Mouse (Mus musculus) heart, embryonic 13.5 days (tissue): ENCODE measurements around the gene Ano6. TPM values are rescaled to one million over a fixed set of nuclear protein-coding genes. Genes with fewer than 3 reads are reported as not detected.

Source experiments
- ATAC-seq: fragments of 200-750 bp; cut with Nextera tagmentation; 2 replicates; pipeline ENCODE4 v1.8.0; 2017; ENCODE audit warnings: moderate TSS enrichment; ENCODE audit not compliant: insufficient number of reproducible peaks, low FRiP score, low TSS enrichment; ENCODE audit errors: extremely low read depth
- H3K27ac ChIP-seq: fragments of 300-500 bp; sonication (generic); replicated peaks from 2 replicates; pipeline ENCODE4 v1.5.1; 2015; ENCODE audit warnings: moderate library complexity, mild to moderate bottlenecking, inconsistent platforms
- H3K27me3 ChIP-seq: fragments of 300-500 bp; sonication (generic); replicated peaks from 2 replicates; pipeline ENCODE4 v1.6.1; 2015; ENCODE audit warnings: mild to moderate bottlenecking, inconsistent platforms
- H3K36me3 ChIP-seq: fragments of 300-500 bp; sonication (generic); 2 replicates; pipeline ENCODE4 v1.6.1; 2015; ENCODE audit warnings: mild to moderate bottlenecking, inconsistent platforms
- H3K4me1 ChIP-seq: fragments of 300-500 bp; sonication (generic); 2 replicates; pipeline ENCODE4 v1.6.1; 2015; ENCODE audit warnings: inconsistent platforms
- H3K4me2 ChIP-seq: fragments of 300-500 bp; sonication (generic); 2 replicates; pipeline ENCODE4 v1.6.1; 2015; ENCODE audit warnings: inconsistent platforms, mild to moderate bottlenecking, moderate library complexity
- H3K4me3 ChIP-seq: fragments of 300-500 bp; sonication (generic); 2 replicates; pipeline ENCODE4 v1.5.1; 2015; ENCODE audit warnings: moderate library complexity, mild to moderate bottlenecking, inconsistent platforms
- H3K9ac ChIP-seq: fragments of 300-500 bp; sonication (generic); 2 replicates; pipeline ENCODE4 v1.6.1; 2015; ENCODE audit warnings: inconsistent platforms, mild to moderate bottlenecking, moderate library complexity
- H3K9me3 ChIP-seq: fragments of 300-500 bp; sonication (generic); 2 replicates; pipeline ENCODE4 v1.6.1; 2016; ENCODE audit warnings: inconsistent platforms
- WGBS: fragments of 180-500 bp; shearing (Covaris S2); methylation state at CpG from one replicate; pipeline ENCODE4 v1.1.7; 2015; ENCODE audit warnings: mixed read lengths; 5-methylcytosine and 5-hydroxymethylcytosine counted together
- polyA plus RNA-seq: library from polyadenylated mRNA; unstranded; fragments of >200 nt; fragmentation: Nextera tagmentation; extraction: Ambion mirVana; gene quantifications from 2 replicates; pipeline ENCODE4 v1.2.1, GENCODE M21; 2015

Gene Ano6
- polyA plus RNA-seq, 1 experiment from 2014 or later: 31.0 TPM

DNA sequence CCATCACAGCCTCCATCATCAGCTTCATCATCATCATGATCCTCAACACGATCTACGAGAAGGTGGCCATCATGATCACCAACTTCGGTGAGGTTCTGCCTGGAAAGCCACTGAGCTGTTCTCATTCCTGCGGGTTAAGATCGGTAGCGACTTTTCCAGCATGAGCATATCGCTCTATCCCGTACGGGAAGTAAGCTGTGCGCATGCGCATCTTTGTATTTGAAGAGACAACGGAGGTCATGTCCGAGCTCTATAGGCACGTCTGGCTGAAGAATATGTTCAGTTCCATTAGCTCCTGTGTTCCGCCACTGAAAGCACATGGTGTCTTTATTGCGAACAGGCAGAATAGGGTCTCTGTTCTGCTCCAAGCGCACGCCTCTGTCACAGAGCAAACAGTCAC is 157.8 kb downstream of the Ano6 start:
- Histone ChIP-seq H3K9me3 (no peaks in the 10 kb centered on the region), H3K27me3 (no peaks in the 10 kb centered on the region), H3K9ac (no peak overlapping the region), H3K4me1 (peaks cover 24% of the 10 kb centered on the region), H3K36me3 (peaks cover 65% of the 10 kb centered on the region), H3K4me3 (no peak overlapping the region), H3K27ac (no peak overlapping the region), H3K4me2 (no peak overlapping the region)
- WGBS: 94% methylated on average over 18 of the region's 18 CpGs
- ATAC-seq: no peak

DNA sequence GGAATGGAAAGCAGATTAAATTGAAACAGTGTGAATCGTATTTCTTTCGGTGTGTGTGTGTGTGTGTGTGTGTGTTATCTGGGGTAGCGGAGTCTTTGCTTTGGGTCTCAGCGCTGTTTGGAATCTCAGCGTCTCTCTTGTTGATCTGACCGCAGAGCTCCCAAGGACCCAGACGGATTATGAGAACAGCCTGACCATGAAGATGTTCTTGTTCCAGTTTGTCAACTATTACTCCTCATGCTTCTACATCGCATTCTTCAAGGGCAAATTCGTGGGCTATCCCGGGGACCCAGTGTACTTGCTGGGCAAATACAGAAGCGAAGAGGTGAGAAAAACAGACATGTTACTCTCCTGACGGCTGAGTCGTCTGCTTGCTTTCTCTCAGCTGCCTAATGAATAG is 158.7 kb downstream of the Ano6 start:
- Histone ChIP-seq H3K4me2 (no peak overlapping the region), H3K9ac (no peak overlapping the region), H3K36me3 (peaks cover 65% of the 10 kb centered on the region), H3K9me3 (no peaks in the 10 kb centered on the region), H3K4me3 (no peak overlapping the region), H3K4me1 (peaks cover 31% of the 10 kb centered on the region), H3K27me3 (no peaks in the 10 kb centered on the region), H3K27ac (no peak overlapping the region)
- 78% methylated on average over 13 of the region's 13 CpGs for WGBS
- ATAC-seq: no peak

DNA sequence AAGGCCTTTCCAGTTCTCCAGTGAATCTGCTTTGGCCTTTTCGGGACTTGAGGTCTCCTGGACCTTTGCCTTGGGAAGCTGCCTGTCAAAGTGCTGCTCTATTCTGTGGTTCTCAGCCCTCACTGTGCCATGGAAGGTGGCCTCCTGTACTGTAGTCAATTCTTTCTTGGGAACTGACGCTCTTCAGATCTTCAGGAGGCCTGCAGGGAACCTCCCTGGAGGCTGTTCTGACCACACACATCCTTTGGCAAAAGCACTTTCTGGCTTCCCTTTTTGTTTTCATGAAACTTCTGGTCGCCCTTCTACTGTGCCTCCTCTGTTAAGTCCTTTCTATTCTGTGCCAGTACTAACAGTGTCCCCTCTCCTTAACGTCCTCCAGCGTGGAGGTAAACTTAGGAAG is 160.9 kb downstream of the Ano6 start:
- H3K27me3 ChIP-seq: no peaks in the 10 kb centered on the region
- ATAC-seq: no peak
- peak overlapping the region; percentile 74 for H3K27ac ChIP-seq
- 0 out of 2 replicates have a peak overlapping the region, but pooled peaks have one; percentile 4 for H3K4me2 ChIP-seq
- 45% methylated on average over 5 of the region's 5 CpGs for WGBS
- H3K4me1 ChIP-seq: peaks cover 35% of the 10 kb centered on the region
- H3K4me3 ChIP-seq: no peak overlapping the region
- H3K9ac ChIP-seq: peak overlapping the region; percentile 3; the same call in 1 of the 2 replicates
- H3K9me3 ChIP-seq: no peaks in the 10 kb centered on the region
- H3K36me3 ChIP-seq: peaks cover 76% of the 10 kb centered on the region

DNA sequence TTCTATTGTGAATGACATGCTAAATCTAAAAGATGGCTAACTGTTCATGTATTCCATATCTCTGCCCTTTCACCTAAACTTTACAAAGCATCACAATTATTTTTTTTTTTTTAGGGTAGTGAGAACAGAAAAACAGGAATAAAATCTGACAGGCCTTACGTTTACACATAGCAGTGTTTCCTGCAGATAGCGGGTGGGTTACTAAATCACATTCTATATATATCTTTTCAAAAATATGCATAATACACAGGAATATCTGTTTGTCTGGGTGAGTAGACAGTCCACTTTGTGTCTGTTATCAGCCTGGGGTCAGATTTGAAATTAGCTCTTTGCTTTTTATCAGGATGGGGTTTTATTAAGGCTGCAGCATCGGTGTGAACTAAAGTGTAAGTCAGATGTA is 166.0 kb downstream of the Ano6 start:
- Histone ChIP-seq H3K36me3 (peaks cover 54% of the 10 kb centered on the region), H3K27ac (no peak overlapping the region), H3K9ac (no peak overlapping the region), H3K9me3 (no peaks in the 10 kb centered on the region), H3K4me1 (peaks cover 58% of the 10 kb centered on the region), H3K27me3 (no peaks in the 10 kb centered on the region), H3K4me3 (no peak overlapping the region), H3K4me2 (no peak overlapping the region)
- WGBS: 42% methylated on average over 3 of the region's 3 CpGs
- ATAC-seq: no peak

DNA sequence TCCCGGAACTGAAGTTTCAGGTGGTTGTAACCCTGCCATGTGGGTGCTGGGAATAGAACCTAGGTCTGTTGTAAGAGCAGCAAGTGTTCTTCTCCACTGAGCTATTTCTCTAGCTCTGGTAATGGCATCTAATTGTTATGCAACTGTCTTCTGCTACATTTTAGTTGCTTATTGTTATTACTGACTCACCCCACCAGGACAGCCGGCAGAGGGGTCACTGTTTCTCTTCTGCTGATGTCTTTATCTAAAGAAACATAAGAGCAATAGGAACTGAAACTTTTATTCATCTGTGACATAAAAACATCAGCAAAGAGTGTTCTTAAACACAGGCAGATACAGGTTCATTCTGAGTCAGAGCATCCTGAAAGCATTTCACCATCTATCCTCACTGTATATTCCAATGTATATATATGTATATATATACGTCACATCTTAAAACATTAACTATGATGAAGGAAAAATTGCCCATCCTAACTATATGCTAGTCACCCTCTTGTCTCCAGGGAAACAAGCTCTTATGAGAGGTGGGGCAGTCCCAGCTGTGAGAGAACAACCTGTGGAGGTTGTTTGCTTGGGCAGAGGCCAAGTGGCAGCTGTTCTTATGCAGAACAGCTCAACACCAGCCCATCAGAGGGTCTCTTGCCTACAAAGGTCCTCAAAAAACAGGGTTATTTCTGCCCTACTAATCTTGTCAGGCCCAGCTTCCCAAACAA is 171.9 kb downstream of the Ano6 start:
- no peaks in the 10 kb centered on the region for H3K27me3 ChIP-seq
- peaks cover 55% of the 10 kb centered on the region for H3K36me3 ChIP-seq
- H3K4me1 ChIP-seq: peaks cover 37% of the 10 kb centered on the region
- no peaks in the 10 kb centered on the region for H3K9me3 ChIP-seq
- H3K9ac ChIP-seq: no peak overlapping the region
- H3K4me2 ChIP-seq: no peak overlapping the region
- no peak overlapping the region for H3K4me3 ChIP-seq
- no peak for ATAC-seq
- H3K27ac ChIP-seq: no peak overlapping the region
- 93% methylated on average over 3 of the region's 3 CpGs for WGBS

DNA sequence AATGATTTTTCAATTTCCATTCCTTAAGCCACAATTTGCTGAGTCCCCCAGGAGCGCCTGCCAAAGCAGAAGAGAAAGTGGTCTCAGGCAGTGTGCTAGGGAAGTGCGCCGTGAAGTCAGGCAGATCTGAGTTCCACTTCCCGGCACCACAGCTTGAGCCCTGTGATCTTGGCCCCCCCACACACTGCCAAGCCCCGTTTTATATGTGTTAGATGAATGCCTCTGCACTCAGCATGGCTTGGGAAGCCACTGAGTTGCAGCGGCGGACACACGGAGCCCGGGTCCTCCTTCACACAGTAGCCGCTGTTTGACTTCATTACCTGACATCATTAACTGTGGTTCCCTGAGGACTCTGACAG is 172.5 kb downstream of the Ano6 start:
- 75% methylated on average over 10 of the region's 10 CpGs for WGBS
- Histone ChIP-seq H3K27me3 (no peaks in the 10 kb centered on the region), H3K36me3 (peaks cover 55% of the 10 kb centered on the region), H3K4me1 (peaks cover 36% of the 10 kb centered on the region), H3K4me3 (no peak overlapping the region), H3K9me3 (no peaks in the 10 kb centered on the region), H3K9ac (no peak overlapping the region), H3K4me2 (no peak overlapping the region), H3K27ac (no peak overlapping the region)
- no peak for ATAC-seq

DNA sequence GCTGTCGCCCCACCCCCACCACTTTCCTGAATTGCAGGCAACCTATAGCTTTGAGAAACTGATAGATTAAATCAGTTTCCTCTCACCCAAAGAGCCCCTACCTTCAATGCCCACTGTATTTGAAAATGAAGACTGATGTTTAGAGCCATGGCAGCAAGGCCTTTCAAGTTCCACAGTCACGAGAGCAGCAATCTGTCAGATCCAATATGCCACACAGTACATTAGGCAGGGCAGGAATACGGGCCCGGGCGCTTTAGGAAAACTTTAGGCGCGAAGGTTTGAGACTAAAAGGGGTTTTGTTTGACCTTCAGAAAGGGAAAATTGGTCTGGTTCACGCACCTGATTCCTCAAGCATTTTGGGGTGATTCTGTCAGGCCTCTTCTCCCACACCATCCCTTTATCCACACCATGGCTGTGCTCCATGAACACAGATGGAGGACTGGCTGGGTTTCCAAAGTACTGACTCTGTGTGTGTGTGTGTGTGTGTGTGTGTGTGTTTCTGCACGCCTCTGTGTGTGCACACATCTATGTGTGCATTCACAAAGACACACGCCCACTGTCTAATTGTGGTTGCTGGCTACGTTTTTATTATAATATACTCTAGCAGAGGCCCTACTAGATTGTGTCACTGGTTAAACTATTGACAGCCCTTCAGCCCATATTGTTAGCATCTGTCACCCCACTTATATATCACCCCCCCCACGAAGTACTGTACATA is 173.0 kb downstream of the Ano6 start:
- no peak for ATAC-seq
- no peaks in the 10 kb centered on the region for H3K9me3 ChIP-seq
- no peaks in the 10 kb centered on the region for H3K27me3 ChIP-seq
- H3K4me1 ChIP-seq: peaks cover 35% of the 10 kb centered on the region
- no peak overlapping the region for H3K4me2 ChIP-seq
- H3K9ac ChIP-seq: no peak overlapping the region
- peaks cover 50% of the 10 kb centered on the region for H3K36me3 ChIP-seq
- 83% methylated on average over 12 of the region's 12 CpGs for WGBS
- H3K4me3 ChIP-seq: no peak overlapping the region
- H3K27ac ChIP-seq: no peak overlapping the region

DNA sequence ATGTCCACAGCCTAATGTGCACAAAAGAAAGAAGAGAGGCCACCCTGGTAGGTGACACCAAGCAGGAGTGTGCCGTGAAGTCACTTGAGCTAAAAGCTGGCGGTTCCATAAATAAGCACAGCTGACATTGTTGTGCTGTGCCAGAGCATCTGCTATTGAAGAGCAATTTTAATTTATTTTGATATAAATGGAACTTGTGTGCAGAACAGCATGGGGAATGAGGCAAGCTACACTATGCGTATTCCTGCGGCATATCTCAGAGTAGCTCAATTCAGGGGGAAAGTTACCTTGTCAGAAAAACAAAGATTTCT is 173.6 kb downstream of the Ano6 start:
- H3K4me2 ChIP-seq: no peak overlapping the region
- 77% methylated on average over 4 of the region's 4 CpGs for WGBS
- ATAC-seq: no peak
- no peaks in the 10 kb centered on the region for H3K9me3 ChIP-seq
- no peak overlapping the region for H3K9ac ChIP-seq
- H3K27ac ChIP-seq: no peak overlapping the region
- H3K27me3 ChIP-seq: no peaks in the 10 kb centered on the region
- no peak overlapping the region for H3K4me3 ChIP-seq
- H3K36me3 ChIP-seq: peaks cover 51% of the 10 kb centered on the region
- H3K4me1 ChIP-seq: peaks cover 30% of the 10 kb centered on the region

DNA sequence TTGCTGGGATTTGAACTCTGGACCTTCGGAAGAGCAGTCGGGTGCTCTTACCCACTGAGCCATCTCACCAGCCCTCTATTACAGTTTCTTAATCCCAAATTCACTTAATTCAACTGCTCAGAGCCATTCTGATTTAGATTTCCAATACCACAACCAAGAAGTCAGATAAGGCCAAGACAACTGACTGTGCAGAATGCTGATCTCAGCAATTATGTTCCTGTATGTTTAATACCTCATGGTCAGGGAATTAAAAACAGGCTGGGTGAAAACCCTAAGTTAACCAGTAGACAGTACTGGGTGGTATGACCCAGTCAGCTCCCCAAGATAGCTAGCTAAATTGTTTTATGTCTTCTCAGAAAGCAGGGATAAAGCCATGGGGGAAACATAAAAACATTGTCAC is 176.3 kb downstream of the Ano6 start:
- Histone ChIP-seq H3K4me3 (no peak overlapping the region), H3K27me3 (no peaks in the 10 kb centered on the region), H3K27ac (no peak overlapping the region), H3K4me1 (peaks cover 12% of the 10 kb centered on the region), H3K9ac (no peak overlapping the region), H3K4me2 (no peak overlapping the region), H3K9me3 (no peaks in the 10 kb centered on the region), H3K36me3 (peaks cover 73% of the 10 kb centered on the region)
- WGBS: 96% methylated on average over 2 of the region's 2 CpGs
- no peak for ATAC-seq

DNA sequence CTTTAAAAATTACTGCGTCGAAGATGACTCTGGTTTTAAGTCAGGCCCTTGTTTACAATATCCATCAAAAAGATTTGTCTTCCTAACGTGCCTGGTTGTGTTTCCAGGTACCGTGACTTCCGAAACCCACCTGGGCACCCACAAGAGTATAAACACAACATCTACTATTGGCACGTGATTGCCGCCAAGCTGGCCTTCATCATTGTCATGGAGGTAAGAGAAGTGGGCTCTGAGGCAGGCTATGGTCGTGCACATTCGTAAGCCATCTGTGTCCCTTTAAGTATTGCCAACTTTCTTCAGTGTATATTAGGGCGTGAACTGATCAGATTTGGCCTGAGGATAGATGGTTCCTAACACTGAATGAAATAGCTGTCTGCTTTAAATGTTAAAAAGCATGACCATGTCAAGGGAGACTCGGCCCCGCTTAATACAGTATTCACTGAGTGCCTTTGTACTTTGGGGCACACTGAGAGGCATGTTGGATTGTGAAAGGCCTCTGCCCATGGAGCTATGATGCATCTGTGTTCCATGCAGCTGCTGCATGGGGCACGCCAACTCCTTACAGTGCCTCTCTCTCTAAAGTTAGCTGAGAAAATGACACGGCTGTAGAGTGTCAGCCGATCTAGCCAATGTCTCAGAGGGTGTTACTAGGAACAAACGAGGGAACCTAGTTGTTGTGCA is 177.0 kb downstream of the Ano6 start:
- 86% methylated on average over 16 of the region's 16 CpGs for WGBS
- H3K4me3 ChIP-seq: no peak overlapping the region
- no peaks in the 10 kb centered on the region for H3K9me3 ChIP-seq
- ATAC-seq: no peak
- H3K27ac ChIP-seq: no peak overlapping the region
- H3K4me1 ChIP-seq: peaks cover 12% of the 10 kb centered on the region
- H3K36me3 ChIP-seq: peaks cover 73% of the 10 kb centered on the region
- no peaks in the 10 kb centered on the region for H3K27me3 ChIP-seq
- no peak overlapping the region for H3K9ac ChIP-seq
- no peak overlapping the region for H3K4me2 ChIP-seq

DNA sequence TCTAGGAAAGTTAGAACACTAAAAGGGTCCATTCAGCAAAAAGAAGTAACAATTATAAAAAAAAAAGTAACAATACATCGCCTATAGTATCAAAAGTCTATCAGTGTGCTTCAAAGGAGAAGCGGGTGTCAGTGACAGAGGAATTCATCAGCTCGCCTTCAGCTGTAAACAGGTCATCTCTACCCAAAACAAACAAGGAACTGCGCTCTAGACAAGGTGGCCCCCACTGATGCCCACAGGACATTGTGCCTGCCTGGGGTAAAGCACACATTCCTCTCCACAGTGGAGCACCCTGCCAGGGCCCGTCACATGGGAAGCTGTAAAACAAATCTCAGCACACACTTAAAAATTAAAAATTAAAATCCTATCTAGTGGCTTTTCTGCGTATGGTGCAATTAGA is 179.0 kb downstream of the Ano6 start:
- 85% methylated on average over 6 of the region's 6 CpGs for WGBS
- H3K9ac ChIP-seq: no peak overlapping the region
- ATAC-seq: no peak
- H3K9me3 ChIP-seq: no peaks in the 10 kb centered on the region
- peaks cover 80% of the 10 kb centered on the region for H3K36me3 ChIP-seq
- no peak overlapping the region for H3K4me3 ChIP-seq
- no peak overlapping the region for H3K4me2 ChIP-seq
- no peaks in the 10 kb centered on the region for H3K27me3 ChIP-seq
- H3K27ac ChIP-seq: no peak overlapping the region
- H3K4me1 ChIP-seq: 0 out of 2 replicates have a peak, but pooled peaks cover 2% of the 10 kb centered on the region
